Comparison of ENCODE assay signal across 30 mouse cellular contexts in genomic region chr16:57190390-57190789, GRCm38 (mm10). TPM values are rescaled to one million over a fixed set of nuclear protein-coding genes. Genes with fewer than 3 reads are reported as not detected.
DNase-seq lines count a peak whose midpoint lies in the region; ATAC-seq and TF ChIP-seq lines count a peak whose summit lies in the region.
"Had no signal": no experiment of that assay in that cellular context is flagged by ENCODE, and none has a peak within 500 bp of the region (broad histone marks: within the 10 kb centered on the region; RNA-seq: fewer than 3 reads in every experiment).

No protein-coding gene starts in this region.

- TF ChIP-seq CTCF in liver, postnatal 0 days (IDR thresholded peaks at IDR 0.05; ENCODE audit: low read depth): no peak
- TF ChIP-seq CTCF in bone marrow macrophage, adult 2 months (IDR thresholded peaks at IDR 0.05; ENCODE audit: low read depth, low read length): no peak

- H3K4me1 ChIP-seq in liver, postnatal 0 days (ENCODE audit: insufficient read depth): no peaks in the 10 kb centered on the region
- no peaks in the 10 kb centered on the region for H3K4me1 ChIP-seq in ES-E14 (ENCODE audit: control insufficient read depth in 2 of 2, insufficient read depth in 2 of 2, low read length in 2 of 2, poor library complexity in 1 of 2)
- H3K4me1 ChIP-seq in bone marrow macrophage, adult 2 months (ENCODE audit: control insufficient read depth, insufficient read depth, low read length): peaks cover 27% of the 10 kb centered on the region
- H3K4me1 ChIP-seq: embryonic facial prominence, embryonic 10.5 days; embryonic facial prominence, embryonic 13.5 days; forebrain, embryonic 10.5 days; forebrain, embryonic 13.5 days; heart, embryonic 15.5 days had no signal

- no peak for TF ChIP-seq POLR2A in bone marrow macrophage, adult 2 months (IDR thresholded peaks at IDR 0.05; ENCODE audit: borderline replicate concordance, low read depth, low read length)

- no peak for DNase-seq in liver, postnatal 0 days
- DNase-seq in liver (no peak), ES-E14 (ENCODE audit: low read depth, low spot score) (no peak)
- no peak for DNase-seq in gastrocnemius, postnatal 4 days (ENCODE audit: low spot score in 2 of 2)
- no peak for DNase-seq in right cerebral cortex, postnatal 14 days
- DNase-seq: adrenal gland, adult 2 months; adrenal gland, postnatal 14 days; cerebellum, adult 11-12 months; cerebellum, adult 8-10 months; cerebellum, postnatal 10 days; cerebellum, postnatal 36 days; embryo, embryonic 11 days; gastrocnemius, postnatal 10 days; gastrocnemius, postnatal 36 days; heart, adult 18-20 months; heart, postnatal 10 days; heart, postnatal 4 days had no signal

- no peaks in the 10 kb centered on the region for H3K9me3 ChIP-seq in liver, postnatal 0 days (ENCODE audit: low read length)
- no peaks in the 10 kb centered on the region for H3K9me3 ChIP-seq in ES-E14 (ENCODE audit: control insufficient read depth, insufficient read depth, low read depth, low read length)
- H3K9me3 ChIP-seq: embryonic facial prominence, embryonic 10.5 days; embryonic facial prominence, embryonic 13.5 days; forebrain, embryonic 10.5 days; forebrain, embryonic 13.5 days; G1E; heart, embryonic 12.5 days; heart, embryonic 15.5 days had no signal

- TF ChIP-seq EP300 in liver, postnatal 0 days (IDR thresholded peaks at IDR 0.05; ENCODE audit: low read depth): no peak

- in situ Hi-C loops in ES-E14 (cut with MboI; ENCODE audit: low sequenced_read_pairs in 2 of 2, unreplicated experiment in 2 of 2): no loop called here

- no peak overlapping the region for H3K9ac ChIP-seq in liver, postnatal 0 days (replicated peaks)
- H3K9ac ChIP-seq in ES-E14 (ENCODE audit: insufficient read depth, low read depth, low read length, poor library complexity, severe bottlenecking): no peak overlapping the region
- H3K9ac ChIP-seq: embryonic facial prominence, embryonic 13.5 days; forebrain, embryonic 13.5 days; heart, embryonic 12.5 days; heart, embryonic 15.5 days; hindbrain, embryonic 14.5 days had no signal

- peaks cover 28% of the 10 kb centered on the region for H3K36me3 ChIP-seq in liver, postnatal 0 days (replicated peaks; ENCODE audit: insufficient read depth, low read length)
- peaks cover 5% of the 10 kb centered on the region for H3K36me3 ChIP-seq in ES-E14 (ENCODE audit: control insufficient read depth, insufficient read depth, low read length, poor library complexity, severe bottlenecking)

- H3K4me3 ChIP-seq in liver, postnatal 0 days (ENCODE audit: low read depth, low read length): no peak overlapping the region
- no peak overlapping the region for H3K4me3 ChIP-seq in ES-E14 (ENCODE audit: insufficient read depth in 1 of 2, low read depth in 1 of 2, low read length in 2 of 2, poor library complexity in 1 of 2, severe bottlenecking in 1 of 2)
- no peak overlapping the region for H3K4me3 ChIP-seq in bone marrow macrophage, adult 2 months (ENCODE audit: insufficient read depth, low read length)
- H3K4me3 ChIP-seq: embryonic facial prominence, embryonic 10.5 days; embryonic facial prominence, embryonic 13.5 days; forebrain, embryonic 10.5 days; forebrain, embryonic 13.5 days; heart, embryonic 12.5 days; heart, embryonic 15.5 days had no signal

- WGBS in liver, postnatal 0 days (ENCODE audit: insufficient replicate concordance): 78% methylated on average over 8 of the region's 8 CpGs

- H3K27ac ChIP-seq in liver, postnatal 0 days (ENCODE audit: low read depth): peak overlapping the region; percentile 66; the same call in 1 of the 2 replicates
- no peak overlapping the region for H3K27ac ChIP-seq in ES-E14 (ENCODE audit: insufficient read depth, low read depth, low read length, poor library complexity, severe bottlenecking)
- H3K27ac ChIP-seq in bone marrow macrophage, adult 2 months (ENCODE audit: insufficient read depth, low read depth, low read length): peak overlapping the region; percentile 92
- H3K27ac ChIP-seq: embryonic facial prominence, embryonic 10.5 days; embryonic facial prominence, embryonic 13.5 days; forebrain, embryonic 10.5 days; forebrain, embryonic 13.5 days; heart, embryonic 15.5 days; hindbrain, embryonic 14.5 days; hindbrain, postnatal 0 days had no signal

- no peak for ATAC-seq in liver, postnatal 0 days
- ATAC-seq: CD4-positive, CD25-positive, alpha-beta regulatory T cell, adult 4 months; forebrain, embryonic 13.5 days; forebrain, embryonic 16.5 days; hindbrain, postnatal 0 days; inflammation-experienced regulatory T-cells, adult 6 months had no signal

- H3K27me3 ChIP-seq in liver, postnatal 0 days (ENCODE audit: insufficient read depth, low read length): no peaks in the 10 kb centered on the region
- H3K27me3 ChIP-seq: embryonic facial prominence, embryonic 13.5 days; forebrain, embryonic 13.5 days; heart, embryonic 12.5 days; heart, embryonic 15.5 days had no signal

- no peak overlapping the region for H3K4me2 ChIP-seq in liver, postnatal 0 days (ENCODE audit: low read depth, low read length)
- H3K4me2 ChIP-seq: embryonic facial prominence, embryonic 13.5 days; forebrain, embryonic 13.5 days; heart, embryonic 12.5 days; heart, embryonic 15.5 days; hindbrain, embryonic 14.5 days had no signal

TF ChIP-seq in ES-E14, 5 proteins besides CTCF, POLR2A, EP300 and RAD21:
- TF ChIP-seq CHD2 (IDR thresholded peaks at IDR 0.05; ENCODE audit: low read depth, low read length) (no peak), MAFK (IDR thresholded peaks at IDR 0.05; ENCODE audit: insufficient read depth, low read depth, low read length) (peak; percentile 67), HCFC1 (IDR thresholded peaks at IDR 0.05; ENCODE audit: borderline replicate concordance, insufficient read depth, low read length) (no peak)

RNA-seq across cellular contexts. Expression of gene Nit2, which starts 23.2 kb away (rescaled TPM):
- polyA plus RNA-seq in liver, postnatal 0 days (2015; fragmentation: Nextera tagmentation; extraction: Ambion mirVana): 69.3 and 74.2 TPM in 2 replicates
- total RNA-seq in ES-E14 (2012; rRNA removed): 62.0 and 73.1 TPM in 2 replicates
- 30.5 and 37.8 TPM in 2 replicates for polyA plus RNA-seq in bone marrow macrophage, adult 2 months (2012; ENCODE audit: insufficient read depth, insufficient read length, missing spikeins)
- 10 to 100 TPM; 39.6 to 40.8 TPM for total RNA-seq in gastrocnemius, postnatal 4 days (2021)

RNA-seq across cellular contexts. Expression of gene Tbc1d23, which starts 40.9 kb away (rescaled TPM):
- polyA plus RNA-seq in liver, postnatal 0 days (2015; fragmentation: Nextera tagmentation; extraction: Ambion mirVana): 4.3 and 6.4 TPM in 2 replicates
- total RNA-seq in ES-E14 (2012; rRNA removed): 31.1 and 38.4 TPM in 2 replicates
- 83.3 and 91.7 TPM in 2 replicates for polyA plus RNA-seq in bone marrow macrophage, adult 2 months (2012; ENCODE audit: insufficient read depth, insufficient read length, missing spikeins)
- 10 to 100 TPM; 38.6 to 44.3 TPM for total RNA-seq in gastrocnemius, postnatal 4 days (2021)
